Mouse (Mus musculus): ENCODE results near the gene Mapk8ip3.
"Not testable (repeated sequence)": the region's sequence is repeated elsewhere in the genome, so short reads cannot be mapped to it uniquely, and the experiment has no call there.

Gene Mapk8ip3

GRCm38 (mm10) chr17:24936259-24937237 is at the start of gene Mapk8ip3:
TSS of gene Mapk8ip3 (minus strand) at chr17:24936977.
- in situ Hi-C loops (cut with MboI; ENCODE audit: low sequenced_read_pairs): no loop called here

- in situ Hi-C loops (cut with MboI; ENCODE audit: low sequenced_read_pairs): no loop called here
Measured at GRCm38 (mm10) chr17:24960852-24961715, 24.3 kb upstream of the Mapk8ip3 start.

- in situ Hi-C loops (cut with MboI; ENCODE audit: low sequenced_read_pairs): no loop called here
Measured at GRCm38 (mm10) chr17:24960135-24960851, 23.5 kb upstream of the Mapk8ip3 start, which contains the start of gene Jpt2. TSS of gene Jpt2 (minus strand) at chr17:24960689.

GRCm38 (mm10) chr17:24959371-24959770 is 22.6 kb upstream of the Mapk8ip3 start:
- in situ Hi-C loops (cut with MboI; ENCODE audit: low sequenced_read_pairs): no loop called here

- in situ Hi-C loops (cut with MboI; ENCODE audit: low sequenced_read_pairs): no loop called here
Measured at GRCm38 (mm10) chr17:24953291-24953690, 16.5 kb upstream of the Mapk8ip3 start.

GRCm38 (mm10) chr17:24950671-24951070 is 13.9 kb upstream of the Mapk8ip3 start:
- in situ Hi-C loops (cut with MboI; ENCODE audit: low sequenced_read_pairs): no loop called here

GRCm38 (mm10) chr17:24948204-24948603 is 11.4 kb upstream of the Mapk8ip3 start:
- in situ Hi-C loops (cut with MboI; ENCODE audit: low sequenced_read_pairs): no loop called here

- in situ Hi-C loops (cut with MboI; ENCODE audit: low sequenced_read_pairs): not testable (repeated sequence)
Measured at GRCm38 (mm10) chr17:24943589-24943988, 6.8 kb upstream of the Mapk8ip3 start.

GRCm38 (mm10) chr17:24943036-24943435 is 6.3 kb upstream of the Mapk8ip3 start:
- in situ Hi-C loops (cut with MboI; ENCODE audit: low sequenced_read_pairs): no loop called here

GRCm38 (mm10) chr17:24942453-24942852 is 5.7 kb upstream of the Mapk8ip3 start:
- in situ Hi-C loops (cut with MboI; ENCODE audit: low sequenced_read_pairs): not testable (repeated sequence)

GRCm38 (mm10) chr17:24937266-24937665 is 489 bp upstream of the Mapk8ip3 start:
- in situ Hi-C loops (cut with MboI; ENCODE audit: low sequenced_read_pairs): no loop called here

GRCm38 (mm10) chr17:24935666-24936065 is 1.1 kb downstream of the Mapk8ip3 start:
- in situ Hi-C loops (cut with MboI; ENCODE audit: low sequenced_read_pairs): no loop called here

- in situ Hi-C loops (cut with MboI; ENCODE audit: low sequenced_read_pairs): no loop called here
Measured at GRCm38 (mm10) chr17:24934926-24935325, 1.9 kb downstream of the Mapk8ip3 start.

GRCm38 (mm10) chr17:24933163-24933562 is 3.6 kb downstream of the Mapk8ip3 start:
- in situ Hi-C loops (cut with MboI; ENCODE audit: low sequenced_read_pairs): no loop called here

GRCm38 (mm10) chr17:24932431-24932830 is 4.3 kb downstream of the Mapk8ip3 start:
- in situ Hi-C loops (cut with MboI; ENCODE audit: low sequenced_read_pairs): no loop called here

- in situ Hi-C loops (cut with MboI; ENCODE audit: low sequenced_read_pairs): no loop called here
Measured at GRCm38 (mm10) chr17:24929506-24929905, 7.3 kb downstream of the Mapk8ip3 start.

GRCm38 (mm10) chr17:24923246-24923645 is 13.5 kb downstream of the Mapk8ip3 start:
- in situ Hi-C loops (cut with MboI; ENCODE audit: low sequenced_read_pairs): no loop called here

GRCm38 (mm10) chr17:24913984-24914383 is 22.8 kb downstream of the Mapk8ip3 start:
- in situ Hi-C loops (cut with MboI; ENCODE audit: low sequenced_read_pairs): no loop called here

GRCm38 (mm10) chr17:24907591-24907990 is 29.2 kb downstream of the Mapk8ip3 start:
- in situ Hi-C loops (cut with MboI; ENCODE audit: low sequenced_read_pairs): no loop called here

GRCm38 (mm10) chr17:24903767-24904166 is 33.0 kb downstream of the Mapk8ip3 start:
- in situ Hi-C loops (cut with MboI; ENCODE audit: low sequenced_read_pairs): no loop called here

Measured in CH12F3 (cell line).